Comparison of ENCODE assay signal across 24 mouse cellular contexts in the genomic region with DNA sequence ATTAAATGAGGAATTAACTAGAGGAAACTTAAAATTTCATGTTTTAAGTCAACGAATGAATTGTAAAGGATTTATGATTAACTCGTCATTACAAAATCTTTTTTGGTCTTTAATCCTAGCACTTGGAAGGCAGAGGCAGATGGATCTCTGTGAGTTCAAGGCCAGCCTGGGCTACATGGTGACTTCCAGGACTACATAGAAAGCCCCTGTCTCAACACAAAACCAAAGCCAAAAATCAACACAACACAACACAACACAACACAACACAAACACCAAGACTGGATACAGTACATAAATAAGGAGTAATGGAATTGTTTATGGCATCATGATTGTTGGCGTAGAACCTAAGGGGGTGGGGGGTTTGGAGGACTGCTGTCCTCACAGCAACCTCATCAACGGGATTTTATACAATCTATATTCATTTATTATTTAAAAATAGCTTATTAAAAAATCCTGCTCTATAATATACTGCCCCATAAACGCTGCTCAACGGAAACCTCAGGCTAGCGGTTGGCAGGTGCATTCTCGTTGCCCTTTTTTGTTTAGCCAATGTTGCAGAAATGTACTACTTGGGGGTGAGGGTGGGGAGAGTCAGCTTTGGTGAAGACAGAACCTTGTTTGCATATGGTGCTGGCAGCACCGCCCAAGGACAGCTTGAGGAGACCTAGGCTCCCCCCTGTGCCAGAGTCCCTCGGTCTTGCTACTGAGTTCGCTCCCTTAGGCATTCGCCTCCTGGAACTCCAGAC. TPM values are rescaled to one million over a fixed set of nuclear protein-coding genes. Genes with fewer than 3 reads are reported as not detected.
DNase-seq lines count a peak whose midpoint lies in the region; ATAC-seq and TF ChIP-seq lines count a peak whose summit lies in the region.
"Had no signal": no experiment of that assay in that cellular context is flagged by ENCODE, and none has a peak within 500 bp of the region (broad histone marks: within the 10 kb centered on the region; RNA-seq: fewer than 3 reads in every experiment).

No protein-coding gene starts in this region.

- no peaks in the 10 kb centered on the region for H3K36me3 ChIP-seq in liver, postnatal 0 days (replicated peaks; ENCODE audit: insufficient read depth, low read length)
- no peaks in the 10 kb centered on the region for H3K36me3 ChIP-seq in liver, embryonic 12.5 days
- no peaks in the 10 kb centered on the region for H3K36me3 ChIP-seq in forebrain, embryonic 12.5 days (replicated peaks)
- H3K36me3 ChIP-seq: embryonic facial prominence, embryonic 15.5 days; forebrain, embryonic 15.5 days; heart, embryonic 12.5 days; hindbrain, embryonic 10.5 days; kidney, embryonic 15.5 days; lung, embryonic 15.5 days had no signal

- no peak for ATAC-seq in liver, postnatal 0 days
- ATAC-seq in liver, embryonic 12.5 days = no peak
- no peak for ATAC-seq in forebrain, embryonic 12.5 days (ENCODE audit: low FRiP score)
- ATAC-seq: forebrain, embryonic 15.5 days; hindbrain, postnatal 0 days; intestine, postnatal 0 days had no signal

- no peak for TF ChIP-seq POLR2A in cerebellum, adult 2 months (IDR thresholded peaks at IDR 0.05; ENCODE audit: borderline replicate concordance, insufficient read depth, low read length)

- peak overlapping the region; percentile 36 for H3K4me2 ChIP-seq in liver, postnatal 0 days (ENCODE audit: low read depth, low read length)
- H3K4me2 ChIP-seq in liver, embryonic 12.5 days = no peak overlapping the region
- H3K4me2 ChIP-seq in forebrain, embryonic 12.5 days = no peak overlapping the region
- H3K4me2 ChIP-seq: embryonic facial prominence, embryonic 15.5 days; forebrain, embryonic 15.5 days; heart, embryonic 12.5 days; kidney, embryonic 15.5 days; lung, embryonic 15.5 days; midbrain, embryonic 11.5 days had no signal

- no peaks in the 10 kb centered on the region for H3K27me3 ChIP-seq in liver, postnatal 0 days (ENCODE audit: insufficient read depth, low read length)
- H3K27me3 ChIP-seq in liver, embryonic 12.5 days (replicated peaks) = no peaks in the 10 kb centered on the region
- no peaks in the 10 kb centered on the region for H3K27me3 ChIP-seq in cerebellum, adult 2 months (ENCODE audit: control insufficient read depth, insufficient read depth, low read length)
- H3K27me3 ChIP-seq in forebrain, embryonic 12.5 days = peaks cover 25% of the 10 kb centered on the region
- H3K27me3 ChIP-seq: forebrain, embryonic 15.5 days; kidney, embryonic 15.5 days had no signal

- no peak for DNase-seq in liver, postnatal 0 days
- DNase-seq in 3T3-L1 (ENCODE audit: low read depth, low spot score) = peak; percentile 91
- DNase-seq in induced T-regulatory cell, adult 2 months (ENCODE audit: low read depth) = peak; percentile 21
- peak; percentile 32 for DNase-seq in thymus, postnatal 14 days
- DNase-seq in cerebellum, adult 2 months = no peak
- DNase-seq: adrenal gland, adult 8-10 months; cerebellum, adult 9-11 months; gastrocnemius, postnatal 10 days; heart, postnatal 10 days; kidney, postnatal 4 days; right cerebral cortex, adult 18-20 months; right cerebral cortex, postnatal 4 days had no signal

- no peak for TF ChIP-seq EP300 in liver, postnatal 0 days (IDR thresholded peaks at IDR 0.05; ENCODE audit: low read depth)

- WGBS in liver, postnatal 0 days (ENCODE audit: insufficient replicate concordance) = 78% methylated on average over 12 of the region's 12 CpGs
- WGBS in liver, embryonic 12.5 days (ENCODE audit: insufficient replicate concordance) = 79% methylated on average over 12 of the region's 12 CpGs
- 95% methylated on average over 12 of the region's 12 CpGs for WGBS in cerebellum, adult 2 months
- 95% methylated on average over 12 of the region's 12 CpGs for WGBS in forebrain, embryonic 12.5 days

- H3K27ac ChIP-seq in liver, postnatal 0 days (ENCODE audit: low read depth) = peak overlapping the region; percentile 80
- no peak overlapping the region for H3K27ac ChIP-seq in liver, embryonic 12.5 days
- no peak overlapping the region for H3K27ac ChIP-seq in cerebellum, adult 2 months (ENCODE audit: insufficient read depth, low read length)
- no peak overlapping the region for H3K27ac ChIP-seq in forebrain, embryonic 12.5 days
- H3K27ac ChIP-seq: embryonic facial prominence, embryonic 15.5 days; forebrain, embryonic 15.5 days; hindbrain, embryonic 10.5 days; hindbrain, postnatal 0 days; kidney, embryonic 15.5 days; liver, embryonic 14.5 days; lung, embryonic 15.5 days had no signal

- no peak overlapping the region for H3K4me3 ChIP-seq in liver, postnatal 0 days (ENCODE audit: low read depth, low read length)
- H3K4me3 ChIP-seq in liver, embryonic 12.5 days = no peak overlapping the region
- no peak overlapping the region for H3K4me3 ChIP-seq in cerebellum, adult 2 months (replicated peaks; ENCODE audit: insufficient read depth, low read depth, low read length)
- no peak overlapping the region for H3K4me3 ChIP-seq in forebrain, embryonic 12.5 days (replicated peaks)
- H3K4me3 ChIP-seq: embryonic facial prominence, embryonic 15.5 days; forebrain, embryonic 15.5 days; heart, embryonic 12.5 days; hindbrain, embryonic 10.5 days; kidney, embryonic 15.5 days; lung, embryonic 15.5 days had no signal

- no peaks in the 10 kb centered on the region for H3K9me3 ChIP-seq in liver, postnatal 0 days (ENCODE audit: low read length)
- no peaks in the 10 kb centered on the region for H3K9me3 ChIP-seq in liver, embryonic 12.5 days (replicated peaks)
- no peaks in the 10 kb centered on the region for H3K9me3 ChIP-seq in forebrain, embryonic 12.5 days
- H3K9me3 ChIP-seq: embryonic facial prominence, embryonic 15.5 days; forebrain, embryonic 15.5 days; heart, embryonic 12.5 days; hindbrain, embryonic 10.5 days; kidney, embryonic 15.5 days; lung, embryonic 15.5 days had no signal

- H3K9ac ChIP-seq in liver, postnatal 0 days (replicated peaks) = no peak overlapping the region
- no peak overlapping the region for H3K9ac ChIP-seq in liver, embryonic 12.5 days
- no peak overlapping the region for H3K9ac ChIP-seq in forebrain, embryonic 12.5 days
- H3K9ac ChIP-seq: embryonic facial prominence, embryonic 15.5 days; forebrain, embryonic 15.5 days; heart, embryonic 12.5 days; kidney, embryonic 15.5 days; liver, embryonic 14.5 days; lung, embryonic 15.5 days had no signal

- no peak for TF ChIP-seq CTCF in liver, postnatal 0 days (IDR thresholded peaks at IDR 0.05; ENCODE audit: low read depth)
- TF ChIP-seq CTCF in cerebellum, adult 2 months (IDR thresholded peaks at IDR 0.05; ENCODE audit: borderline replicate concordance, insufficient read depth, low read depth, low read length) = no peak

- peaks cover 10% of the 10 kb centered on the region for H3K4me1 ChIP-seq in liver, postnatal 0 days (ENCODE audit: insufficient read depth)
- peaks cover 20% of the 10 kb centered on the region for H3K4me1 ChIP-seq in liver, embryonic 12.5 days
- H3K4me1 ChIP-seq in cerebellum, adult 2 months (ENCODE audit: control insufficient read depth, insufficient read depth, low read length) = peaks cover 2% of the 10 kb centered on the region; the same call in 1 of the 2 replicates
- peaks cover 8% of the 10 kb centered on the region for H3K4me1 ChIP-seq in forebrain, embryonic 12.5 days

RNA-seq across cellular contexts. Expression of a gene that starts 53.9 kb away (rescaled TPM):
- polyA plus RNA-seq in liver, postnatal 0 days (2015; fragmentation: Nextera tagmentation; extraction: Ambion mirVana) = 34.4 and 38.6 TPM in 2 replicates
- polyA plus RNA-seq in liver, embryonic 12.5 days (2016; fragmentation: Nextera tagmentation; extraction: Ambion mirVana) = 92.5 and 96.8 TPM in 2 replicates
- 64.0 and 68.4 TPM in 2 replicates for polyA plus RNA-seq in cerebellum, adult 2 months (2012; rRNA removed)
- polyA plus RNA-seq in forebrain, embryonic 12.5 days (2016; fragmentation: Nextera tagmentation; extraction: Ambion mirVana) = 301 and 313 TPM in 2 replicates

Comparison
In these comparisons a context has a peak if more than half of its experiments do, and no peak if none do; other contexts are left out.
1. DNase-seq: peak in 3T3-L1 (single experiment), induced T-regulatory cell, adult 2 months (single experiment) and thymus, postnatal 14 days (single experiment); none in liver, postnatal 0 days (single experiment) and cerebellum, adult 2 months (0 of 2).